Mouse (Mus musculus): ENCODE results near the gene Nrarp.

Gene Nrarp

GRCm38 (mm10) chr2:25175690-25176078 lies 4.9 kb upstream of the Nrarp start:
- DNase-seq, result no peak

GRCm38 (mm10) chr2:25176573-25176972 lies 4.0 kb upstream of the Nrarp start:
- no peak for DNase-seq

GRCm38 (mm10) chr2:25177076-25177475 lies 3.5 kb upstream of the Nrarp start:
- DNase-seq, result no peak

- peak; percentile 73 for DNase-seq
These were observed 2.9 kb upstream of the Nrarp start for GRCm38 (mm10) chr2:25177685-25178084.

GRCm38 (mm10) chr2:25178285-25178972 lies 2.1 kb upstream of the Nrarp start:
- DNase-seq, result no peak

- no peak for DNase-seq
These were observed 866 bp upstream of the Nrarp start for GRCm38 (mm10) chr2:25179566-25180217.

GRCm38 (mm10) chr2:25180973-25181890 lies 674 bp downstream of the Nrarp start:
- peak; percentile 53 for DNase-seq

- no peak for DNase-seq
These were observed 1.4 kb downstream of the Nrarp start for GRCm38 (mm10) chr2:25181891-25182397.

GRCm38 (mm10) chr2:25182664-25183063 lies 2.1 kb downstream of the Nrarp start:
- DNase-seq, result no peak

- DNase-seq, result no peak
These were observed 2.8 kb downstream of the Nrarp start for GRCm38 (mm10) chr2:25183336-25183735.

GRCm38 (mm10) chr2:25184496-25184895 lies 3.9 kb downstream of the Nrarp start:
- DNase-seq, result no peak

- peak; percentile 59 for DNase-seq
These were observed 5.3 kb downstream of the Nrarp start for GRCm38 (mm10) chr2:25185625-25186574.

- no peak for DNase-seq
These were observed 6.0 kb downstream of the Nrarp start for GRCm38 (mm10) chr2:25186575-25186930.

- no peak for DNase-seq
These were observed 7.3 kb downstream of the Nrarp start for GRCm38 (mm10) chr2:25187841-25188240.

- DNase-seq, result peak; percentile 88
These were observed 12.8 kb downstream of the Nrarp start for GRCm38 (mm10) chr2:25193330-25193770.

GRCm38 (mm10) chr2:25194006-25194405 lies 13.4 kb downstream of the Nrarp start:
- no peak for DNase-seq

GRCm38 (mm10) chr2:25194486-25195171 lies 14.1 kb downstream of the Nrarp start:
- peak; percentile 23 for DNase-seq

- DNase-seq, result peak; percentile 77
These were observed 14.9 kb downstream of the Nrarp start for GRCm38 (mm10) chr2:25195211-25196156.

GRCm38 (mm10) chr2:25196172-25196954 lies 15.8 kb downstream of the Nrarp start, which contains the start of gene Tor4a:
Gene Tor4a (minus strand): TSS chr2:25196886.
- DNase-seq, result peak; percentile 79

Data from lung, postnatal 14 days (tissue).